8 mouse cellular contexts compared by ENCODE assay signal in the genomic region with DNA sequence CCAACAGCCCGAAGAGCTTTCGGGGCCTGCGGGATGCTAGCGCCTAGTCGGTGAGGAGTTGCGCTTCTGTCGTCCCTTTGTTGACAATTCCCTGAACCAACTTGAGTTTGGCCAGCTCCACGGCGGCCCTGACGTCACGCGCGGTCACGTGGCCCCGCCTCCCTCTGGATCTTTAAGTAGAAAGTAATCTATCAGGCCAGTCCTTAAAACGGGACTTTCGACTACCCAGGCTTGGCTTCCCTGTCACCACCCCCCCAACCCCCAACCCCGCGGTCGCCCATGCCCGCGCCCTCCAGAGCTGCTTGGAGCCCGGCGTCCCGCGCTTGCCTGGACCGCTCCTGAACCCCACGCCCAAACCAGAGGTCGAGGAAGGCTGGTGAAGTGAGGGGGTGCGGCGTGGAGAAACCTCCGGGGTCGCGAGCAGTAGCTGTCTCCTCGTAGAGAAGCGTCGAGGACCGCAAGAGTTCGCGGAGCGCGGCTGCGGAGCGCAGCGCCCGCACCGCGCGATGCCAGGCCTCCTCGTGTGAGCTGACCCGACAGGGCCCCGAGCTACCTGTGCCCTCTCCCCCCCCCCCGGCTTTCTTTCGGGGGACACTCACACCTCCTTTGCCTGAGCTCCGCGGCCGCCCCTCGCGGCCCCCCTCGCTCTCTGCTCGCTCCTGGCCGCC. TPM values are rescaled to one million over a fixed set of nuclear protein-coding genes. Genes with fewer than 3 reads are reported as not detected.
A peak's percentile ranks its signal among the peaks of the same experiment; 100 is the strongest.
DNase-seq lines count a peak whose midpoint lies in the region; ATAC-seq and TF ChIP-seq lines count a peak whose summit lies in the region.

A gene (plus strand): TSS at position 363 of the 668 bp plus-strand sequence.

- DNase-seq in kidney, adult 2 months = no peak
- peak; percentile 55 for DNase-seq in brain, embryonic 14.5 days (ENCODE audit: low read depth)
- DNase-seq in yolk sac, embryonic 10.5 days (ENCODE audit: low spot score) = peak; percentile 6
- no peak for DNase-seq in layer of hippocampus, postnatal 25 days (ENCODE audit: extremely low spot score in 1 of 2, low spot score in 1 of 2)

- WGBS in kidney, embryonic 16.5 days = under 1% methylated on average over 60 of the region's 62 CpGs
- WGBS in kidney, adult 2 months = 3% methylated on average over 62 of the region's 62 CpGs
- WGBS in heart, embryonic 14.5 days = under 1% methylated on average over 50 of the region's 62 CpGs
- WGBS in liver, embryonic 15.5 days (ENCODE audit: insufficient replicate concordance) = 2% methylated on average over 61 of the region's 62 CpGs

- H3K9ac ChIP-seq in kidney, embryonic 16.5 days (replicated peaks; ENCODE audit: low read length) = no peak within 1 kb of the TSS
- no peak within 1 kb of the TSS for H3K9ac ChIP-seq in heart, embryonic 14.5 days (ENCODE audit: low read length)
- H3K9ac ChIP-seq in liver, embryonic 15.5 days = no peak within 1 kb of the TSS

- peaks cover 92% of the 10 kb centered on the region for H3K27me3 ChIP-seq in kidney, embryonic 16.5 days (ENCODE audit: insufficient read depth, low read length)
- H3K27me3 ChIP-seq in kidney, adult 2 months (replicated peaks; ENCODE audit: control insufficient read depth, insufficient read depth, low read length) = peaks cover 34% of the 10 kb centered on the region
- peaks cover 92% of the 10 kb centered on the region for H3K27me3 ChIP-seq in heart, embryonic 14.5 days (ENCODE audit: control insufficient read depth, insufficient read depth, low read length)
- peaks cover 99% of the 10 kb centered on the region for H3K27me3 ChIP-seq in liver, embryonic 15.5 days

- no peak within 1 kb of the TSS for H3K27ac ChIP-seq in kidney, embryonic 16.5 days (ENCODE audit: low read length)
- H3K27ac ChIP-seq in kidney, adult 2 months (ENCODE audit: insufficient read depth, low read depth, low read length) = no peak within 1 kb of the TSS
- no peak within 1 kb of the TSS for H3K27ac ChIP-seq in heart, embryonic 14.5 days (replicated peaks in 1 of 2; ENCODE audit: control insufficient read depth in 1 of 2, insufficient read depth in 1 of 2, low read depth in 2 of 2, low read length in 2 of 2)
- no peak within 1 kb of the TSS for H3K27ac ChIP-seq in liver, embryonic 15.5 days (replicated peaks)

- no peak for TF ChIP-seq CTCF in kidney, adult 2 months (conservative IDR thresholded peaks at IDR 0.05; ENCODE audit: insufficient read depth, insufficient read length, low read depth, low read length)
- TF ChIP-seq CTCF in brain, embryonic 14.5 days (IDR thresholded peaks at IDR 0.05; ENCODE audit: borderline replicate concordance, extremely low read depth, insufficient read depth, insufficient read length) = no peak

- ATAC-seq in kidney, embryonic 16.5 days (ENCODE audit: low FRiP score, low TSS enrichment) = peak; percentile 20; the same call in 1 of the 2 replicates
- peak; percentile 36; the same call in 1 of the 2 replicates for ATAC-seq in heart, embryonic 14.5 days (ENCODE audit: insufficient number of reproducible peaks, insufficient read depth, low FRiP score, low read depth)
- ATAC-seq in liver, embryonic 15.5 days (ENCODE audit: insufficient read depth) = no peak
- no peak for ATAC-seq in erythroid progenitor cell, adult 5-6 weeks (replicated peaks; ENCODE audit: low FRiP score, poor library complexity, severe bottlenecking)

- TF ChIP-seq POLR2A in kidney, adult 2 months (IDR thresholded peaks at IDR 0.05; ENCODE audit: low read depth, low read length) = no peak
- no peak for TF ChIP-seq POLR2A in brain, embryonic 14.5 days (IDR thresholded peaks at IDR 0.05; ENCODE audit: borderline replicate concordance, extremely low read depth, insufficient read depth, insufficient read length, poor library complexity, severe bottlenecking)

- H3K9me3 ChIP-seq in kidney, embryonic 16.5 days (ENCODE audit: low read length) = no peaks in the 10 kb centered on the region
- H3K9me3 ChIP-seq in heart, embryonic 14.5 days (ENCODE audit: control insufficient read depth, low read length) = no peaks in the 10 kb centered on the region
- no peaks in the 10 kb centered on the region for H3K9me3 ChIP-seq in liver, embryonic 15.5 days (replicated peaks)

- peak within 1 kb of the TSS; percentile 49 for H3K4me2 ChIP-seq in kidney, embryonic 16.5 days (replicated peaks; ENCODE audit: low read depth, low read length)
- H3K4me2 ChIP-seq in heart, embryonic 14.5 days (ENCODE audit: low read length) = peak within 1 kb of the TSS; percentile 61
- H3K4me2 ChIP-seq in liver, embryonic 15.5 days = peak within 1 kb of the TSS; percentile 48

- no peaks in the 10 kb centered on the region for H3K36me3 ChIP-seq in kidney, embryonic 16.5 days (ENCODE audit: insufficient read depth, low read length)
- H3K36me3 ChIP-seq in kidney, adult 2 months (ENCODE audit: control insufficient read depth, insufficient read depth, low read length) = no peaks in the 10 kb centered on the region
- no peaks in the 10 kb centered on the region for H3K36me3 ChIP-seq in heart, embryonic 14.5 days (ENCODE audit: control insufficient read depth, insufficient read depth, low read length)
- H3K36me3 ChIP-seq in liver, embryonic 15.5 days (replicated peaks) = no peaks in the 10 kb centered on the region

- H3K4me3 ChIP-seq in kidney, embryonic 16.5 days (ENCODE audit: low read length) = peak within 1 kb of the TSS; percentile 40
- no peak within 1 kb of the TSS for H3K4me3 ChIP-seq in kidney, adult 2 months (ENCODE audit: insufficient read depth, low read depth, low read length)
- peak within 1 kb of the TSS; percentile 25 to 38 for H3K4me3 ChIP-seq in heart, embryonic 14.5 days (ENCODE audit: control insufficient read depth in 1 of 2, insufficient read depth in 1 of 2, low read depth in 1 of 2, low read length in 2 of 2)
- peak within 1 kb of the TSS; percentile 29 for H3K4me3 ChIP-seq in liver, embryonic 15.5 days (replicated peaks)

- H3K4me1 ChIP-seq in kidney, embryonic 16.5 days (ENCODE audit: insufficient read depth, low read length) = peaks cover 19% of the 10 kb centered on the region
- H3K4me1 ChIP-seq in kidney, adult 2 months (ENCODE audit: control insufficient read depth, insufficient read depth, low read length) = no peaks in the 10 kb centered on the region
- H3K4me1 ChIP-seq in heart, embryonic 14.5 days (ENCODE audit: control insufficient read depth in 2 of 2, insufficient read depth in 2 of 2, low read length in 2 of 2) = peaks cover 0 to 16% of the 10 kb centered on the region in 2 experiments; a peak in 3 of 4 replicates
- H3K4me1 ChIP-seq in liver, embryonic 15.5 days (replicated peaks) = peaks cover 21% of the 10 kb centered on the region

RNA-seq across cellular contexts. Expression of the gene that starts here (rescaled TPM):
- 0.09 TPM in 1 of 2 replicates, not detected in the other for polyA plus RNA-seq in kidney, embryonic 16.5 days (2015; fragmentation: Nextera tagmentation; extraction: Ambion mirVana)
- 0.06 and 0.11 TPM in 2 replicates for polyA plus RNA-seq in kidney, adult 2 months (2012; rRNA removed)
- polyA plus RNA-seq in brain, embryonic 14.5 days (2012; rRNA removed) = 1.4 and 3.2 TPM in 2 replicates
- polyA plus RNA-seq in heart, embryonic 14.5 days (2014; fragmentation: Nextera tagmentation; extraction: Ambion mirVana) = not detected in 2 replicates
- not detected in 2 replicates for polyA plus RNA-seq in liver, embryonic 15.5 days (2015; fragmentation: Nextera tagmentation; extraction: Ambion mirVana)
- not detected for total RNA-seq in layer of hippocampus, postnatal 25 days (2021)
- not detected in 2 replicates for total RNA-seq in erythroid progenitor cell, adult 5-6 weeks (2015; ENCODE audit: low replicate concordance)
- not detected in 2 replicates for total RNA-seq in erythroid progenitor cell, adult 5-6 weeks (2017; ENCODE audit: low replicate concordance)

Comparison
In these comparisons a context has a peak if more than half of its experiments do, and no peak if none do; other contexts are left out.
1. Peak in ATAC-seq, H3K4me3 ChIP-seq and H3K4me2 ChIP-seq in kidney, embryonic 16.5 days; RNA of the gene not detected or under 1 TPM.
2. Peak in ATAC-seq, H3K4me3 ChIP-seq and H3K4me2 ChIP-seq in heart, embryonic 14.5 days; RNA of the gene not detected or under 1 TPM.
3. DNase-seq: peak in brain, embryonic 14.5 days (single experiment) and yolk sac, embryonic 10.5 days (single experiment); none in kidney, adult 2 months (single experiment) and layer of hippocampus, postnatal 25 days (0 of 2).
4. Peak in every context shown above with its lines, with median percentiles within 50 percentile points of each other: H3K4me2 ChIP-seq.